Mouse (Mus musculus): ENCODE data around the gene Mrtfa. TPM values are rescaled to one million over a fixed set of nuclear protein-coding genes. Genes with fewer than 3 reads are reported as not detected.

Mrtfa gene
- polyA plus RNA-seq, 1 experiment from 2014 or later = 21.2 TPM

DNA sequence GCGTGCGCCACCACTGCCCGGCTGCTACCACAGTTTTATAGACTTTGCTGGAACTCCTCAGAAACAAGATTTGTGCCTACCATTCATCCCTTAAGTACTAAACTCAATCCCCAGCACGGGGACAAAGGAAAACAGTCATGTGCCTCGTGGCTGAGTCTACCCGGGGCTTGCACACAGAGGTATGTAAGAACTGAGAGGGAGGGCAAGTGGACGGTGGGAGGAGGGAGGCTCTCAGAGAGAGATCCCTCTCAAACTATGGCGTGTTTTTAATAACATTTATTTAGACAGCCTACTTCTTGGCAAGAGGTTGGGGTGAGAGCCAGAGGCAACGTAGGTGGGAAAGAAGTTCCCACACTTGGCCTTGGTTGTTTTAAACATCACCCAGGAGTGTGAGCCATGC lies 98.8 kb downstream of the Mrtfa start:
- H3K27ac ChIP-seq = no peak overlapping the region
- H3K9ac ChIP-seq = no peak overlapping the region
- 69% methylated on average over 9 of the region's 9 CpGs for WGBS
- no peaks in the 10 kb centered on the region for H3K27me3 ChIP-seq
- H3K36me3 ChIP-seq (ENCODE audit: poor library complexity, severe bottlenecking) = no peaks in the 10 kb centered on the region
- H3K4me2 ChIP-seq = no peak overlapping the region
- no peak overlapping the region for H3K4me3 ChIP-seq
- no peak for ATAC-seq
- peaks cover 20% of the 10 kb centered on the region for H3K4me1 ChIP-seq
- no peaks in the 10 kb centered on the region for H3K9me3 ChIP-seq (replicated peaks)

DNA sequence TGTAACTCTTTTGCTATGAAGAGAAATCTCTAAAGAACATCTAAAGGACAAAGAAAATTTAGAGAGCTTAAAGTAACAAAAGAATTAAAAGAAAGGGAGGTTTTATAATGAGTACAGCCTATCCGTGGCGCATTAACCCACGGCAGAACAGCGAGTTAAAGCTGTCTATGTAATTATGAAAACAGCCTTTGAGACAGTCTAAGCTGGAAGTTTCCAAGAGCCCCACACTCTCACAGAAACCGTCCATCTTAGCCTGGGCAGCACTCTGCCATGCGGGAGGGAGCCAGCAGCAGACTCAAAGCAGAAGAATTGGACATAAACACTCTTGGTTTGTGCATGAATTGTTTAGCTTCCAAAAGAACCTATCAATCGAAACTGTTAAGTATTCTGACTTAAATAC lies 103.0 kb downstream of the Mrtfa start:
- ATAC-seq = no peak
- Histone ChIP-seq H3K9me3 (replicated peaks) (no peaks in the 10 kb centered on the region), H3K27me3 (no peaks in the 10 kb centered on the region), H3K4me1 (peaks cover 28% of the 10 kb centered on the region), H3K9ac (no peak overlapping the region), H3K4me3 (no peak overlapping the region), H3K27ac (no peak overlapping the region), H3K36me3 (ENCODE audit: poor library complexity, severe bottlenecking) (no peaks in the 10 kb centered on the region), H3K4me2 (no peak overlapping the region)
- 10% methylated on average over 7 of the region's 7 CpGs for WGBS

DNA sequence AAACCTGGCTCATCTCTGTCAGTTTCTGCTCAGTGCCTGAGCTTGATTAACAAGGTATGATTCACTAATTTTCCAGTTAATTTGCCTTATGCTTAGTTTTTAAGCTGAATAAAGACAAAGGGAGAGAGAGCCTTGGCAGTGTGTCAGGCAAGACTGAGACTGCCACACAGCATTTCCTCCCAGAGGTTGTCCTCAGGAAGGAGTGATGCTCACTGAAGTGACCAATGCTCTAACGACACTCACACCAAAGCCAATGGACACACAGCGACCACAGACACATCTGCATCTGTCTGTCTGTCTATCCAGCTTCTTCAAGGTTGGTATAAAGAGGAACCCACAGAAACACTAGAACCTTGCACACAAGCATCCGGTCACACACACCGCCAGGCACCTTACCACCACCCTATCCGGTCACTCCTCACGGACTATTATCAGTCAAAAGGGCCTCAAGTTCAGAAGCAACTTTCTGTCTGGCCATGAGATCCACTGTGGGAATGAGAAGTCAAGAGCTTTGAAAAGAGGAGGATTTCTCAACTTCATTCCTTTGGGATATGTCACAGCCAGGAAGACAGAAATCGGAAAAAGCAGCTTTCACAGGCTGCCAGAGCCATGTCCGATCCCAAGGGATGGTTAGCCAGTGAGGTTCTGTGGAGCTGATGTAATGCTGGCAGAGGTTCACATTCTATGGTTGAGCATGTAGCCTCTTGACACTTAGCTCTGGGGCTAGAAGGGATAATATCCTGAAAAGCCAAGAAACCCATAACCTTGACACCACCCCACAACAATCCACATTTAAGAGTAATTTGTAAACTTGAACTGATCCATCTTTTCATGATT lies 103.7 kb downstream of the Mrtfa start:
- H3K9ac ChIP-seq = no peak overlapping the region
- 71% methylated on average over 8 of the region's 8 CpGs for WGBS
- no peak for ATAC-seq

DNA sequence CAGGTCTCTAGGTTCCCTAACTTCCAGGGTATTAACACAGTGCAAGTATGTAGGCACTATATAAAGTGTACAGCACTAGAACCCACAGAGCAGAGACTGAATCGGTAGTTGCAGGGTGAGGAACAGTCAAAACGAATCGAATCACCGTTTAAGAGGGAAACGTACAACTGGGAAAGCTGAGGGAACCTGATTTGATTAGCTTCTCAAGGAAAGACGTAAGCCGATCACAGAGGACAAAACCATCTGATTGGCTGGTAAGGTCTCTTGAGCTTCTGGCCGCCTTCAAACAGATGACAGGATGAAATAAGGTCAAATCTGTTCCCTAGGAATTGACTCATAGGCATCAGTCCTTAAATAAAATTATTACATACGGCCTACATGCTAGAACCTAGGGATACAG lies 106.7 kb downstream of the Mrtfa start:
- Histone ChIP-seq H3K27me3 (no peaks in the 10 kb centered on the region), H3K4me3 (no peak overlapping the region), H3K9me3 (replicated peaks) (no peaks in the 10 kb centered on the region), H3K4me1 (peaks cover 28% of the 10 kb centered on the region), H3K36me3 (ENCODE audit: poor library complexity, severe bottlenecking) (no peaks in the 10 kb centered on the region), H3K4me2 (no peak overlapping the region), H3K9ac (no peak overlapping the region), H3K27ac (no peak overlapping the region)
- 88% methylated on average over 9 of the region's 9 CpGs for WGBS
- no peak for ATAC-seq

More for the DNA sequence above, 103.7 kb downstream of the Mrtfa start:
- no peak overlapping the region for H3K4me2 ChIP-seq
- no peak overlapping the region for H3K4me3 ChIP-seq
- H3K27ac ChIP-seq = peak overlapping the region; percentile 48; the same call in 1 of the 2 replicates
- H3K27me3 ChIP-seq = no peaks in the 10 kb centered on the region
- no peaks in the 10 kb centered on the region for H3K36me3 ChIP-seq (ENCODE audit: poor library complexity, severe bottlenecking)
- peaks cover 28% of the 10 kb centered on the region for H3K4me1 ChIP-seq
- no peaks in the 10 kb centered on the region for H3K9me3 ChIP-seq (replicated peaks)

DNA sequence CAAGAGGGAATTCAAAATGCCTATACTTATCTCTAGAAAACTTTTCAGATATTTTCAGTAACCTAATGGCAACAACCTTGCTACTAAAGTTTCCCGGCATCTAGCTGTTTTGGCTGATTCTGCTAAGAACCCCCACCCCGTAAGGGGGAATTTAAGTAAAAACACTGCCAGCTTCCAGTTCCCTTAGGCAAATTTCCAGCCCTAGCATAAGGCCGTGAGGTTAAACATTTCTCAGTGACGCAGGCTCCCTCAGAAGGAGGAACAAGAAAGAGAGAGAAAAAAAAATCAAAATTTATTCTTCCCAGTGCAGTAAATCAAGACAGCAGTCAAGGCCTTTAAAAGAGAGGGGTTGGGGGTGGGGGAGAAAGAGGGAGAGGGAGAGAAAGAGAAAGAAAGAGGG lies 107.3 kb downstream of the Mrtfa start:
- no peak overlapping the region for H3K4me2 ChIP-seq
- peaks cover 23% of the 10 kb centered on the region for H3K4me1 ChIP-seq
- no peaks in the 10 kb centered on the region for H3K36me3 ChIP-seq (ENCODE audit: poor library complexity, severe bottlenecking)
- ATAC-seq = no peak
- 77% methylated on average over 4 of the region's 4 CpGs for WGBS
- H3K9ac ChIP-seq = no peak overlapping the region
- H3K27me3 ChIP-seq = no peaks in the 10 kb centered on the region
- H3K27ac ChIP-seq = no peak overlapping the region
- H3K9me3 ChIP-seq (replicated peaks) = no peaks in the 10 kb centered on the region
- H3K4me3 ChIP-seq = no peak overlapping the region

DNA sequence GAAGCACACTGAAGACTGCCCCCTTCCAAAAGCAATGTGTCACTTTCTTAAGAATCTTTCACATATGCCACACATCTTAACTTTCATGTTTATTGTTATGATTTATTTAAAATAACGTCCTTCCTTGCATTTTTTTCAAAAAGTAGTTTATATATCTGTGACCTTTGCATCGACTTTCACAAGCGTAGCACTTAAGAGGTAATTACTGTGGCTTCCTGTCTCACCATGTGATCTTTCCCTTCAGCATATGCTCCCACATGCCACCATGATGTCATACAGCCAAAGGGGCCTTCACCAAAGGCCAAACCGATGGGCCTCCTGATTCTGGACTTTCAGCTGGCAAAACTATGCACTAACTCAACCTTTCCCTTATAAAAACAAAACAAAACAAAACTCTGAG lies 109.3 kb downstream of the Mrtfa start:
- WGBS = 92% methylated on average over 4 of the region's 4 CpGs
- no peak for ATAC-seq
- H3K36me3 ChIP-seq (ENCODE audit: poor library complexity, severe bottlenecking) = no peaks in the 10 kb centered on the region

DNA sequence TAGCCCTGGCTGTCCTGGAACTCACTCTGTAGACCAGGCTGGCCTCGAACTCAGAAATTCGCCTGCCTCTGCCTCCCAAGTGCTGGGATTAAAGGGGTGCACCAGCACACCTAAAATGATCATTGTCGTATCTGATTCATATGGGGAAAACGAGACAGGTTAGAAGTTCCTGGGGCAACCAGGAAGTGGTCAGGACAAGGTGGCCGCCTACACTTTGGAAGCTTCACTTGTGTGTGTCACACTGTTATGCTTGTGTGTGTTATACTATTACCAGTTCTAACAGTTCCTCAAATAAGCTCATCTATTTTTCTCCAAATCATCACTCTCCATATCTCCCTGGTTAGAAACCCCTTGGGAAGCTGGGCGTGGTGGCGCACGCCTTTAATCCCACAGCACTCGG lies 110.2 kb downstream of the Mrtfa start:
- Histone ChIP-seq H3K4me1 (no peaks in the 10 kb centered on the region), H3K27me3 (no peaks in the 10 kb centered on the region), H3K36me3 (ENCODE audit: poor library complexity, severe bottlenecking) (no peaks in the 10 kb centered on the region), H3K4me3 (no peak overlapping the region), H3K4me2 (no peak overlapping the region), H3K9me3 (replicated peaks) (no peaks in the 10 kb centered on the region), H3K27ac (no peak overlapping the region), H3K9ac (no peak overlapping the region)
- WGBS = 98% methylated on average over 9 of the region's 9 CpGs
- ATAC-seq = no peak

More for the DNA sequence above, 109.3 kb downstream of the Mrtfa start:
- H3K4me2 ChIP-seq = no peak overlapping the region
- no peaks in the 10 kb centered on the region for H3K9me3 ChIP-seq (replicated peaks)
- no peak overlapping the region for H3K9ac ChIP-seq
- H3K4me3 ChIP-seq = no peak overlapping the region
- H3K4me1 ChIP-seq = peaks cover 3% of the 10 kb centered on the region; the same call in 1 of the 2 replicates
- no peak overlapping the region for H3K27ac ChIP-seq
- no peaks in the 10 kb centered on the region for H3K27me3 ChIP-seq

DNA sequence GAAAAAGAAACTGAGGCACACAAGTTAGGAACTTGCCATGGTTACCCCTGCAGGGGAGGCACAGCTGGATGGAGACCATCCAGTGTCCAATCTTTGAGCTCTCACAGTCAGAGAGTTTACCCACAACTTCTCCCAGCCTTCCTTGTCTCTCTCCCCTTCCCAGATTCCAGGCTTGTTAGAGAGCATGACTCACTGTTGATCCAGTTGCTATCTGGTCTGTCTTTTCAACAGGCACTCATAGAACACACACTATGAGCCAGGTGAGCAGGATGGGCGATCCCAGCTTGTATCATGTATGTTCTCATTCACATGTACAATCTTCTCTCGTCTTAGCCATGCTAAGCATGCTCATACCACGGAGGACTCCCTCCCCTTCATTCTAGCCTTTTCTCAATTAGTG lies 111.3 kb downstream of the Mrtfa start:
- Histone ChIP-seq H3K9me3 (replicated peaks) (no peaks in the 10 kb centered on the region), H3K9ac (no peak overlapping the region), H3K27me3 (no peaks in the 10 kb centered on the region), H3K4me2 (no peak overlapping the region), H3K36me3 (ENCODE audit: poor library complexity, severe bottlenecking) (no peaks in the 10 kb centered on the region), H3K27ac (no peak overlapping the region), H3K4me3 (no peak overlapping the region), H3K4me1 (no peaks in the 10 kb centered on the region)
- WGBS = 94% methylated on average over 3 of the region's 3 CpGs
- no peak for ATAC-seq

DNA sequence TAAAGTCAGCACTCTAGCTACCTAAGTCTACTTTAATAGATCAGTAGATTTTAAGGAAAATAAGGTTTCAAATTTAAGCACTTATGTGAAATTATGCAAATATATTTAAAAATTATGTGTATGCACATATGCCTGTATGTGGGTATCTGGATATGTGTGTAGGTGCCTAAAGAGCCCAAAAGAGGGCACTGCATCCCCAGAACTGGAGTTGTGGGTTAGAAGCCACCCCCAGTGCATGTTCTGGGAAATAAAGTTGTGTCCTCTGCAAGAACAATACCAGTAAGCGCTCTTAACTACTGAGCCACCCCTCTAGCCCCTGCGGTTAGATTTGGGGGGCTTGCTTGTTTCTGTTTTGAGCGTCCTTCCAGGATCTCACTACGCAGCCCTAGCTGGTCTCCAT lies 113.0 kb downstream of the Mrtfa start:
- H3K9ac ChIP-seq = no peak overlapping the region
- H3K27me3 ChIP-seq = no peaks in the 10 kb centered on the region
- WGBS = 95% methylated on average over 4 of the region's 4 CpGs
- no peaks in the 10 kb centered on the region for H3K36me3 ChIP-seq (ENCODE audit: poor library complexity, severe bottlenecking)
- H3K4me3 ChIP-seq = no peak overlapping the region
- H3K27ac ChIP-seq = no peak overlapping the region
- no peak overlapping the region for H3K4me2 ChIP-seq
- H3K4me1 ChIP-seq = no peaks in the 10 kb centered on the region
- no peaks in the 10 kb centered on the region for H3K9me3 ChIP-seq (replicated peaks)
- no peak for ATAC-seq

DNA sequence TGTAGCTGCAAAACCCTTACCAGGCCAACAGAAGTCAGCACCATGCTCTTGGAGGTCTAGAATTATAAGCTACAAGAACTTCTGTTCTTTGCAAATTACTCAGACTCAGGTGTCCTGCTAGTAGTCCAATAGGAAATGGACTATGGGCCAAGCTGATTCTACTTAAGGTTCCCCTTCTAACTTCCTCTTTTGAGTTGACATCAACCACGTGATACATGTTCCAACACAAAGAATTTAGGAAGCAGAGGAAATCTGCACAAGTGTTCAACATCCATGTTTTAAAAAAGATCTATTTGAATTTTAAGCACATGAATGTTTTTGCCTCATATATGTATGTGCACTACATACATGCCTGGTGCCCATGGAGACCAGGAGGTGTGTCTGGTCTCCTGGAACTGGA lies 116.0 kb downstream of the Mrtfa start:
- Histone ChIP-seq H3K27me3 (no peaks in the 10 kb centered on the region), H3K27ac (no peak overlapping the region), H3K4me3 (no peak overlapping the region), H3K4me2 (no peak overlapping the region), H3K9me3 (replicated peaks) (no peaks in the 10 kb centered on the region), H3K9ac (no peak overlapping the region), H3K4me1 (no peaks in the 10 kb centered on the region), H3K36me3 (ENCODE audit: poor library complexity, severe bottlenecking) (no peaks in the 10 kb centered on the region)
- WGBS = 85% methylated on average over 1 of the region's 1 CpGs
- ATAC-seq = no peak

DNA sequence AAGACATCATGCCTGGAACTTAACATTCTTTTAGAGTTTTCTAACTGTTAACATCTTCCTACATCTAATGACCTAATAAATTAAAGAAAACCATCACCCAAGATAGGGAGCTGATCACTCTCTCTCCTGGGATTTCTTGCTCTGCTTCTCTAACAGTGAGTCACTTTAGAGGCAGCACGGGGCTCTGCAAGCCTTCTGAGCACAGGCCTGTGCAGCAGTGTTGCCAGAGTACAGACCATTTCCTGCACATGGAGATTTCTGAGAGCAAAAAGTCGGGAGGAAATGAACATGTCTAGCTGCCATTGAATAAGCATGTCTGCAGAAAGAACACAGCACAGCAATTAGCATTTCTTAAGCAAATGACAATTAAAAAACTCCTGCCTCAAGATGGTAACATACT lies 116.8 kb downstream of the Mrtfa start:
- Histone ChIP-seq H3K27me3 (no peaks in the 10 kb centered on the region), H3K27ac (no peak overlapping the region), H3K36me3 (ENCODE audit: poor library complexity, severe bottlenecking) (no peaks in the 10 kb centered on the region), H3K4me3 (no peak overlapping the region), H3K4me1 (no peaks in the 10 kb centered on the region), H3K4me2 (no peak overlapping the region), H3K9me3 (replicated peaks) (no peaks in the 10 kb centered on the region), H3K9ac (no peak overlapping the region)
- WGBS = 81% methylated on average over 2 of the region's 2 CpGs
- no peak for ATAC-seq

DNA sequence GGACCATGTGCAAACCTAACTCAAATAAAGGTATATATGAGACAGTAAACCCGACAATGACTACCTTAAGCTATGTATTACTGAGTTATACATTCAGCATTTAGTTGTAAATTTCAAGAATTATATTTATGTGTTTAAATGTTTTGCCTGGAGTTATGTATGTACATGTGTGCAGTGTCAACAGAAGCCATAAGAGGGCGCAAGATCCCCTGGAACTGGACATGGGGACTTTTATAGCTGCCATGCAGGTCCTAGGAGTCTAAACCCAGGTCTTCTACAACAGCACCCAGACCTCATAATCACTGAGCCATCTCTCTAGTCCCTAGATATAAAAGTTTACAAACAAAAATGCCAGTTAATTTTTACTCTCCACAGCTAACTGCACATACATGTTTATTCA lies 117.8 kb downstream of the Mrtfa start:
- Histone ChIP-seq H3K9ac (no peak overlapping the region), H3K4me3 (no peak overlapping the region), H3K4me2 (no peak overlapping the region), H3K4me1 (no peaks in the 10 kb centered on the region), H3K36me3 (ENCODE audit: poor library complexity, severe bottlenecking) (no peaks in the 10 kb centered on the region), H3K27ac (no peak overlapping the region), H3K9me3 (replicated peaks) (no peaks in the 10 kb centered on the region), H3K27me3 (no peaks in the 10 kb centered on the region)
- 79% methylated on average over 2 of the region's 2 CpGs for WGBS
- no peak for ATAC-seq

DNA sequence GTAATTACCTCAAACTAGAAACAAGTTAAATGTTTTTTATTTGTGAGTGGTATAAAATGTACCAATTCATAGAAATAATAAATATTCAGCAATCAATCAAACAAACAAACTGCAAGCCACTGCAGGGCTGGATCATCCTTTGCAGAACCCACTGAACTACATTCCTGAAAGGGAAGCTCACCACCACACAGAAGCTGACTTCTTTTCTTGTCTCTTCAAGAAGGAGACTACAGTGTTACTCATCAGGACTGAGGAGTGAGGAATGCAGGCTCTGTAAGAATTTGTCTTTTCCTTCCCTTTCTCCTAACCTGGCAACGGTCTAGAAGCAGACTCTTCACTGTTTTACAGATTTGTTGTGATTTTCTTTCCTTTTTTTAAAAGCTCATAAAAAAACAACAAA lies 120.1 kb downstream of the Mrtfa start:
- H3K27ac ChIP-seq = no peak overlapping the region
- no peak for ATAC-seq
- WGBS = 96% methylated on average over 1 of the region's 1 CpGs

More for the DNA sequence above, 120.1 kb downstream of the Mrtfa start:
- no peak overlapping the region for H3K4me2 ChIP-seq
- no peaks in the 10 kb centered on the region for H3K27me3 ChIP-seq
- no peak overlapping the region for H3K4me3 ChIP-seq
- no peaks in the 10 kb centered on the region for H3K9me3 ChIP-seq (replicated peaks)
- H3K9ac ChIP-seq = no peak overlapping the region
- H3K4me1 ChIP-seq = no peaks in the 10 kb centered on the region
- H3K36me3 ChIP-seq (ENCODE audit: poor library complexity, severe bottlenecking) = no peaks in the 10 kb centered on the region
